Mouse (Mus musculus) layer of hippocampus, postnatal 36 days (tissue): Measurements from ENCODE around the gene Plcl2. TPM values are rescaled to one million over a fixed set of nuclear protein-coding genes. Genes with fewer than 3 reads are reported as not detected.
A peak's percentile ranks its signal among the peaks of the same experiment; 100 is the strongest.
"Not testable (repeated sequence)": the region's sequence is repeated elsewhere in the genome, so short reads cannot be mapped to it uniquely, and the experiment has no call there.

Source experiments
- DNase-seq, 2 experiments: peaks; one replicate each; pipeline ENCODE4 v3.0.0; 2022
- total RNA-seq, 2 experiments: library from RNA; stranded (reverse); gene quantifications; 2 replicates each; pipeline ENCODE4 v1.2.3; 2021

Gene Plcl2
- total RNA-seq, 2 experiments from 2014 or later, result 60.0 to 63.7 TPM

DNA sequence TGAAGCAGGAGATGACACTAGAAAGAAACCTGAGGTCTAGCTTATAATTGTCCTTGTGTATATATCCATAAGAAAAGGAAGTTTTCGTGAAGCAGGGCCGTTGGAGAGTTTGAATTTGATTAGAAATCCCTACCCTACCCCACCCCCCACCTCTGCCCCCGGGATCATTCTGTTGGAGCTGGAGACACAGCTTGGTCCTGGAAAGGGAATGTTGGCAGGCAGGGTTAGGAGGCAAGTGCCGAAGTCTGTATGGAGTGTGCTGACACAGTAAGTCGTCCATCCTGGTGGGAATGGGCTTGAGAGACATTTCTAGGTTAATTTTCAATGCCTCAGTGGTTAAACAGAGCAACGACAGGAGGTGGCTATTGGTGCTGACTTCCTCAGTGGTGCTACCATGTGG is 8.4 kb upstream of the Plcl2 start:
- DNase-seq, result no peak

DNA sequence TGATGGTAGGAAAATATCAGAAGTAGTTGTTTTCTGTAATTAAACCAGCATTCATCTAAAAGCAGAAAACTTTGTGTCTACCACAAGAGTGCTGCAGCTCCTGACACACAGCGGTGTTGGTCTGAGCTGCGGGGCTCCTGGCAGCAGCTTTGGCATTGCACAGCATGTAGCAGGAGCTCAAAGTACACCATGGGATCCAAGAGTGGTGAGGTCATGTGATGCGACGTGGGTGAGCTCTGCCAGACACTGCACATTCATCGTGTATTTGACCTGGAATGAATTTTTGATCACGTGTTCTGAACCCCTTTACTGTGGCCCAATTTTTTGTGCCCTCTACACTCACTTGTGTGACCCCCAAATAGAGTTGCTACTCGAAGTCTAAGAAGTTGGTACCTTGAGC is 6.1 kb upstream of the Plcl2 start:
- DNase-seq, result no peak

- DNase-seq, result no peak
These were observed 4.9 kb upstream of the Plcl2 start for GRCm38 (mm10) chr17:50504070-50504846.

GRCm38 (mm10) chr17:50505910-50506634 is 3.1 kb upstream of the Plcl2 start:
- no peak for DNase-seq

GRCm38 (mm10) chr17:50506861-50507321 is 2.3 kb upstream of the Plcl2 start:
- DNase-seq, result no peak

- peak in 1 of 2 experiments; percentile 60 for DNase-seq
These were observed 988 bp upstream of the Plcl2 start for GRCm38 (mm10) chr17:50508055-50508774.

GRCm38 (mm10) chr17:50508775-50509250 is 390 bp upstream of the Plcl2 start:
- peak in 1 of 2 experiments; percentile 70 for DNase-seq

GRCm38 (mm10) chr17:50510279-50510678 is 1.1 kb downstream of the Plcl2 start:
- DNase-seq, result no peak

DNA sequence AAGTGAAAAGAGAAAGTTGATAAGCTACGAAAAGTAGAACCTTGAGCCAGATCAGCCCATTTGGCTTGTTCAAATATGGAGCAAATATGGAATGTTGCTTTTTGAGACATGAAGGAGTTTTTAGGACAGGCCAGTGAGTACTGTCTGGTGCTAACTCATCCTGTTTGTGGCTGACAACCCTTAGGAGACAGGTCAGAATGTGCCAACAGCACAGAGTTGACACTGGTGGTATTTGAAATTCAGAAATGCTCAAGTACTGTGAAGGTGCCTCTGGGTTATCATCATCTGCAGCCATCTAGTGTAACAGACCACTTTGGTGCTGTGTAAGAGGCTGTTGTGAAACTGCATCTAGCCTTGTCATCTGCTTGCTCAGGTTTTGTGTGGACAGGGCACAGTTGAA is 1.5 kb downstream of the Plcl2 start:
- DNase-seq, result no peak

DNA sequence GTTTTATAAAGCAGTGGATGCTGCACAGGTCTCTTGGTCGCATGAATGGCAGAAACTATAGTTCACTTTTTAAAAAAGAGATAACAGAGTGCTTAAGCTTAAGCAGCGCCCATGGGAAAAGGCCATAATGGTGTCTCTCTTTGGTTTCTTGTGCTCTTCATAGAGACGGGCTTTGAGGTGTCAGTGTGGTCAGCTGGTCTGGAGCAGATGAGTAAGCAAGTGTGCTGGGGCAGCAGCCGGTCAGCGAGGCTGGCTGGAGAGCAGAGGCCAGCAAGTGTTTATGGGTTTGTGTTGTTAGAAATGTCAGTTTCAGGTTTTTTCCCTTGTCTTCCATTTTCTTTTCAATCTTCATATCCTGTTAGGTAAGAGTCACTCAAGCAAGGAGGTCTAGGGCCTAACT is 3.0 kb downstream of the Plcl2 start:
- DNase-seq, result no peak

GRCm38 (mm10) chr17:50512841-50513240 is 3.6 kb downstream of the Plcl2 start:
- DNase-seq, result no peak

- DNase-seq, result no peak
These were observed 4.2 kb downstream of the Plcl2 start for GRCm38 (mm10) chr17:50513376-50513775.

DNA sequence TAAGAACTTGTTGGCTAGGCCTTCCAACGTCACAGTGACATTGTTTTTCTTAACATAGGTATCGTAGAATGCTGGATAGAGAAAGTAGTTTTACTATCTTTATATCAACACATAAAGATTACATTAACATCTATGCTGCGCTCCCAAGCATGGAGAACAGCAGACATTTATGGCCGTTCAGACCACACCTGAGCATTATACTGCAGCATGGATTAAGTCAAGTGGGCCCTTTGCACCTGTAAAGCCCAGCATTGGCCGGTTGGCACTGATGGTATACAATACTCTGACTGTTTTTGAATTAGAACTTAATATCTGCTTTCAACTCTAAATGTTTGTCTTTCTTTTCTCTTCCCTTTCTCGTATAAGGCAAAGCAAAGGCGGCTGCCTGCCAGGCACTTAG is 4.8 kb downstream of the Plcl2 start:
- no peak for DNase-seq

DNA sequence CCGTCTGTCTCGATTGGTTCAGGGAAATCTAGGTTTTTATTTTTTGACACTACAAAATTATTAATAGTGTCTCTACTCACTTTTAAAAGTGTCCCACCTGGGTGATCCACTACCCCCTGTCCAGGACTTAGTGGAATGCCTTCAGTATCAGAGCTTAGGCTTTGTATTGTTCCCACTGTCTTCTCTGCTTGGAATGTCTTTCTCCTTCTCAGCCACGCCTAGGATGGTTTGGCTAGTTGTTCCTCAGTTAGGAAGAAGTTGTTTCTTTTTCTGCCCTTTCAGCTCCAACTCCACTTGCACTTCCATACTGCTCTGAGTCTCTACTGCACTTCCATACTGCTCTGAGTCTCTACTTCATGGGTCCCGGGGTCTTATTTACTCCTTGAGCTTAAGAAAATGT is 6.7 kb downstream of the Plcl2 start:
- DNase-seq, result no peak

GRCm38 (mm10) chr17:50517781-50518415 is 8.7 kb downstream of the Plcl2 start:
- DNase-seq, result no peak

- no peak for DNase-seq
These were observed 10.4 kb downstream of the Plcl2 start for GRCm38 (mm10) chr17:50519588-50519987.

- no peak for DNase-seq
These were observed 13.4 kb downstream of the Plcl2 start for GRCm38 (mm10) chr17:50522473-50523083.

- DNase-seq, result no peak
These were observed 15.8 kb downstream of the Plcl2 start for GRCm38 (mm10) chr17:50524970-50525369.

- DNase-seq, result no peak
These were observed 16.6 kb downstream of the Plcl2 start for GRCm38 (mm10) chr17:50525821-50526220.

DNA sequence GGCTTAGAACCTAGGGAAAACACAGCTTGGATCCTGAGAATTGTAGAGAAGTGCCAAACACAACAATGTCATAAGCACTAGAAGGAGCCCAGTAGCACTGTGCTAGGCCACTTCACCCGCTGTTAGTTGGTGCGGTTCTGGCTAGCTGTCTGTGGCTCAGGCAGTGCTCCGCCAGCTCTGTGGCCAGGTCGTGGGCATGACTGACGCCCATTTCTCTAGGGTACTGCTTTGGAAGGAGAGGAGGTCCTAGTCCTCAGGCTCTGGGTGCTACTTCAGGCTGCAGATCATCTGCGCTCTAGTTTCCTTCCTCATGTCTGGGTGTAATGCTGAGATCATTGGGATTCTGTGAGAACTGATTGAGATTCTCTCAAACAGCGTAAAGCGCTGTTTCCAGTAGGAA is 20.9 kb downstream of the Plcl2 start:
- no peak for DNase-seq

GRCm38 (mm10) chr17:50534889-50535288 is 25.7 kb downstream of the Plcl2 start:
- DNase-seq, result not testable (repeated sequence)
